Mouse (Mus musculus) limb, embryonic 15.5 days (tissue): ENCODE measurements around the gene Gpc6. TPM values are rescaled to one million over a fixed set of nuclear protein-coding genes. Genes with fewer than 3 reads are reported as not detected.

Source experiments
- ATAC-seq: fragments of 200-750 bp; cut with Nextera tagmentation; 2 replicates; pipeline ENCODE4 v1.8.0; 2017; ENCODE audit warnings: low read depth, moderate TSS enrichment; ENCODE audit not compliant: insufficient number of reproducible peaks, low FRiP score, low TSS enrichment
- H3K27ac ChIP-seq: fragments of 300-500 bp; sonication (generic); 2 replicates; pipeline ENCODE4 v1.5.1; 2015; ENCODE audit warnings: moderate library complexity, mild to moderate bottlenecking, inconsistent platforms
- H3K27me3 ChIP-seq: fragments of 300-500 bp; sonication (generic); 2 replicates; pipeline ENCODE4 v1.6.1; 2015; ENCODE audit warnings: inconsistent platforms
- H3K36me3 ChIP-seq: fragments of 300-500 bp; sonication (generic); 2 replicates; pipeline ENCODE4 v1.6.1; 2015; ENCODE audit warnings: inconsistent platforms
- H3K4me1 ChIP-seq: fragments of 300-500 bp; sonication (generic); 2 replicates; pipeline ENCODE4 v1.6.1; 2015; ENCODE audit warnings: inconsistent platforms
- H3K4me2 ChIP-seq: fragments of 300-500 bp; sonication (generic); 2 replicates; pipeline ENCODE4 v1.6.1; 2015; ENCODE audit warnings: mild to moderate bottlenecking, inconsistent platforms
- H3K4me3 ChIP-seq: fragments of 300-500 bp; sonication (generic); 2 replicates; pipeline ENCODE4 v1.5.1; 2015; ENCODE audit warnings: mild to moderate bottlenecking, inconsistent platforms
- H3K9ac ChIP-seq: fragments of 300-500 bp; sonication (generic); 2 replicates; pipeline ENCODE4 v1.6.1; 2015; ENCODE audit warnings: inconsistent platforms
- H3K9me3 ChIP-seq: fragments of 300-500 bp; sonication (generic); 2 replicates; pipeline ENCODE4 v1.6.1; 2016; ENCODE audit warnings: inconsistent platforms
- WGBS: fragments of 180-500 bp; shearing (Covaris S2); methylation state at CpG from one replicate; pipeline ENCODE4 v1.1.7; 2015; 5-methylcytosine and 5-hydroxymethylcytosine counted together
- polyA plus RNA-seq: library from polyadenylated mRNA; unstranded; fragments of >200 nt; fragmentation: Nextera tagmentation; extraction: Ambion mirVana; gene quantifications from 2 replicates; pipeline ENCODE4 v1.2.1, GENCODE M21; 2015

Gpc6 gene
- polyA plus RNA-seq, 1 experiment from 2014 or later, result 42.5 TPM

DNA sequence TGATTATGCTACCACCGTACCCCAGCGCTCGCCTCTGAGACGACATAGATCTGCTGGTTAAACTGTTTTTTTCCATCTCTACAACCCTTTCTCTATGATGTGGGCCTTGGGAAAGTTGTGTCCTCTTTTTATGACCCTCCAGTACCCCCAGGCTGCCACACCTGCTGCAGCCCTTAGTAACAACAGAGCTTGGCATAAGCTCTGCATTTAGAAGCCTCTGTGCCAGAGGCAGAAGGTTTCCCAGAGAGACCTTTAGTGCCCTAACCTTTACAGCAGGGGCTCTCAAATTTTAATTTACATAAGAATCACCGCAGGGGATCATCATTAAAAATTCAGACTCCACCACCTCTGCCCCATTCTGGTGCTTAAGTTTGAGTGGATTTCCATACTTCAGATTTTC, 875.3 kb downstream of the Gpc6 start:
- no peaks in the 10 kb centered on the region for H3K27me3 ChIP-seq
- H3K9ac ChIP-seq, result no peak overlapping the region
- H3K27ac ChIP-seq, result no peak overlapping the region
- H3K4me3 ChIP-seq, result no peak overlapping the region
- H3K36me3 ChIP-seq, result no peaks in the 10 kb centered on the region
- H3K4me1 ChIP-seq, result no peaks in the 10 kb centered on the region
- 77% methylated on average over 5 of the region's 5 CpGs for WGBS
- H3K4me2 ChIP-seq, result no peak overlapping the region
- H3K9me3 ChIP-seq, result no peaks in the 10 kb centered on the region
- ATAC-seq, result no peak

DNA sequence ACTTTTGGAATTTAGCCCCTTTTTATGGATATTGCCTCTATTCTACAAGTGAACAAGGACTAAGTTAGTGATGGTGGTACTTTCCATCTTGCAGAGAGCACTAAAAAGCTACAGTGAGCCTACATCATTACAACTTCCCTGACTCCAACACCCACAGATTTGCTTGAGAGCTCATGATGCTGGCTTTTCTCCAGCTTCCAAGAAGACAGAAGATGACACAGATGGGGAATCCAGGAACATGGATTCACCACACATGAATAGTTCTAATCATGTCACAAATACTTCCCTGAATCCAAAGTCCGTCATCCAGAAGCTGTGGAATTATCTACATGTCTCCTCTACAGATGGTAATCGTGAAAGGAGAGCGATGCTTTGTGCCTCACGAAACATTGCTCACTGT, 882.7 kb downstream of the Gpc6 start:
- WGBS, result 95% methylated on average over 4 of the region's 4 CpGs
- Histone ChIP-seq H3K27me3 (no peaks in the 10 kb centered on the region), H3K9me3 (no peaks in the 10 kb centered on the region), H3K4me1 (peaks cover 3% of the 10 kb centered on the region; the same call in 1 of the 2 replicates), H3K4me3 (no peak overlapping the region), H3K27ac (no peak overlapping the region), H3K9ac (no peak overlapping the region), H3K36me3 (no peaks in the 10 kb centered on the region), H3K4me2 (no peak overlapping the region)
- ATAC-seq, result no peak

DNA sequence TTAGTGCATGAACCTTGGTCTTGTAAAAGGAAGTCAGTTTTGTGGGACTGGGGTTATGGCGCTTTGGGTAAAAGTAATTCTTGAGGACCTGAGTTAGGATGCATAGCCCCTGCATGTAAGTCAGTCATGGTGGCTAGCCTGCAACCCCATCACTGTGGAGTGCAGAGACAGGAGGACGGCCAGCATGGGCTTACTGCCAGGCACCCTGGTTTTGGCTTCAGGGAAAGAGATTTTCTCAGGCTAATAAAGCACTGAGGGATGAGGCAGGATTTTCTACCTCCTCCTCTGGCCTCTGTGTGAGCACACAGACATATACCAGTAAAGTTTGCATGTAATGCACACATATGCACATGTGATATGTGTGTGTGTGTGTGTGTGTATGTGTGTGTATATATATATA, 883.2 kb downstream of the Gpc6 start:
- Histone ChIP-seq H3K27me3 (no peaks in the 10 kb centered on the region), H3K9ac (no peak overlapping the region), H3K9me3 (no peaks in the 10 kb centered on the region), H3K4me3 (no peak overlapping the region), H3K36me3 (no peaks in the 10 kb centered on the region), H3K4me1 (peaks cover 3% of the 10 kb centered on the region; the same call in 1 of the 2 replicates), H3K4me2 (no peak overlapping the region), H3K27ac (no peak overlapping the region)
- ATAC-seq, result no peak
- 77% methylated on average over 2 of the region's 2 CpGs for WGBS

DNA sequence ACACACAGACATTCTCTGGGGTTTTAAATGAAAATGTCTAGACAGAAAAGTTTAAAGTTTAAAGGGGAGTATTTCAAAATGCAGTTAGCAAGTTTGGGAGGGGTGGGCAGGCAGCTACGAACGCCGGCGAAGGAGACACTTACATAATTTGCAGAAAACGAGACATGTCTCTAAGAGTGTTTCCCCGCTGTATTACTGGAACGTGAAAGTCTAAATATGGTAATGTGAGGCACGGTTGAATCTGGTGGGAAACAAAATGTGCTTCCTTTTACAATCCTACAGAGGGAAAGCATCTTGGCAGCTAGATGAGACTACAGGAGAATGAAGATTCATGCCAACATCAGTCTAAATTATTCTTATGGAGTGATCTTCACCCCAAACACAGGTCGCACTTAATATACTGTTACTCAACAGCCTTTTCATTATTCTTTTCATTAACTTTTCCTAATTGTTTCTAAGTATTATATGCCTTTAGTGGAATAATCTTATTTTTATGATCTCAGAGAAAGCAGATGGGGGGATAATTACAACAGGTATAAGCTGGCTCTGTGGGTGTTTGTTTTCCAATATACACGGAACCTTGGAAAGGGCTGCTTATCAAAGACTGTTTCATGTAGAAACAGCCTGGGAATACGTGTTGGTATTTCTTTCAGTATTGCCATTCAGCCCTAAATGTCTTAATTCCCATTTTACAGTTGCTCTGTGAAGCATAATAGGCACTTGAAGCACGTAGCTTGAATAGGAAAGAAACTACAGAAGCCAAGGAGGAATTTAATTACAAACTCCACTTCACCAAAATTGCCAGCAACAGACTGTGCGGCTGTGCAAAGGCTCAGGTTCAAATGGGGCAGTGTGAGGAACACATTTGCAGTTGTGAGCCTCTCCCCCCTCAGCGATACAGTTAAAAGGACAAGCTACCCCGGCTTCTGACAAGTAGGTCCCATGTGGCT, 885.5 kb downstream of the Gpc6 start:
- Histone ChIP-seq H3K4me1 (peaks cover 3% of the 10 kb centered on the region; the same call in 1 of the 2 replicates), H3K36me3 (no peaks in the 10 kb centered on the region), H3K4me2 (no peak overlapping the region), H3K27ac (no peak overlapping the region), H3K9ac (no peak overlapping the region), H3K9me3 (no peaks in the 10 kb centered on the region), H3K4me3 (no peak overlapping the region), H3K27me3 (no peaks in the 10 kb centered on the region)
- ATAC-seq, result no peak
- WGBS, result 49% methylated on average over 15 of the region's 15 CpGs

DNA sequence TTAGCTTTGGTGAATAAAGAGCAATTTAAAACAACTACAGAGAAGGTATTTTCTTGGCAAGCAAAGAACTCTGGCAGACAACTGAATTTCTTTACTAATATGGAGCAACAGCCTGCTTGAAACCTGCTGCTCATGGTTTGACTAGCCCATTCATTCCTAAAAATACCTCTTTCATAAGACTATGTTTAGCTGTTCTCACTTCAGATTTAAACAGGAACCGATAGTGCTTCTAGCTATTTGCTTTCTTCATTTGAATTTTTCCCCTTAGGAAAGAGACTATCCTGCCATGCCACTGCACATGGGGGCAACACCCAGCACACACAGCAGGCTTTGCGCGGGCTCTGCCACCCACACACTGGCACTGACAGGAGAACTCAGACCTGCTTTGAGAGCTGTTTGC, 888.4 kb downstream of the Gpc6 start:
- H3K4me3 ChIP-seq, result no peak overlapping the region
- peak; percentile 69 for ATAC-seq
- H3K9ac ChIP-seq, result no peak overlapping the region
- no peak overlapping the region for H3K4me2 ChIP-seq
- H3K27ac ChIP-seq, result peak overlapping the region; percentile 27; the same call in 1 of the 2 replicates
- peaks cover 3% of the 10 kb centered on the region; the same call in 1 of the 2 replicates for H3K4me1 ChIP-seq
- no peaks in the 10 kb centered on the region for H3K27me3 ChIP-seq
- 61% methylated on average over 3 of the region's 3 CpGs for WGBS
- H3K36me3 ChIP-seq, result no peaks in the 10 kb centered on the region
- no peaks in the 10 kb centered on the region for H3K9me3 ChIP-seq

DNA sequence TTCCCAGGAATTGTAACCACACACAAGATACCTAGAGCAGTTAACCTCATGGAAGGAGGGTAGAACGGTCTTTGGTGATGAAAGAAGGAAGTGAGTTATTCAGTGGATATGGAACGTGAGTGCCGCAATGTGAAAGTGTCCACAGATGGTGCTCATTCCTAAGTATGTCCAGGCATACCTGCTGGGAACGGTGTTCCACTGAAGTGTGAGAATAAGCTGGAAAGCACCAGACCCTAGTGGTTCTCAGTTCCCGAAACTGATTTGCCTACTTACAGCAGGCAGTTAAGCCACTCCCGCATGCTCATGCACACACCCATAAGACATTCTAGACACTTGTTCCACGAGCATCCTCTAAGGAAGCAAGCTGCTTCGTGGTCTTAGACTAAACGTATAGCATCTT, 890.9 kb downstream of the Gpc6 start:
- Histone ChIP-seq H3K9me3 (no peaks in the 10 kb centered on the region), H3K4me2 (no peak overlapping the region), H3K4me3 (no peak overlapping the region), H3K27ac (no peak overlapping the region), H3K27me3 (no peaks in the 10 kb centered on the region), H3K4me1 (no peaks in the 10 kb centered on the region), H3K9ac (no peak overlapping the region), H3K36me3 (no peaks in the 10 kb centered on the region)
- no peak for ATAC-seq
- WGBS, result 81% methylated on average over 9 of the region's 9 CpGs

DNA sequence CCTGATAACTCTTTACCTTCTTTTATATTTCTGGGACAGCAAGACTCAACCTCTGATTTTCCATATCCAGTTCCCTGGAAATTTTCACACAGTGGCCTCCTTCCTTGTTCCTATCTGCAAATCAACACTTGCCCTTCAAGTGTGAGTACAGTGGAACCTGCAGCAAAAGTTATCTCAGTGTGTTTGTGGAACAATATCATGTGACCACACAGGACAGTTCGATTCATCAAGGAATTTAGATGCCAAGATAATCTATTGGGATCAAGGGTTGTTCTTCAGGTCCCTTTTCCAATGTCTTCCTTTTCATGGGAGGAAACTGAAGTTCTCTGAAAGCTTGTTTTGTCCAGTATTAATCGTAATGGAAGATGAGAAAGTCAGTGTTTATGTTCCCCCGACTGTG, 891.6 kb downstream of the Gpc6 start:
- no peaks in the 10 kb centered on the region for H3K9me3 ChIP-seq
- H3K9ac ChIP-seq, result no peak overlapping the region
- no peak overlapping the region for H3K27ac ChIP-seq
- 78% methylated on average over 3 of the region's 3 CpGs for WGBS
- no peaks in the 10 kb centered on the region for H3K4me1 ChIP-seq
- ATAC-seq, result no peak
- H3K4me2 ChIP-seq, result no peak overlapping the region
- no peaks in the 10 kb centered on the region for H3K36me3 ChIP-seq
- H3K4me3 ChIP-seq, result no peak overlapping the region
- H3K27me3 ChIP-seq, result no peaks in the 10 kb centered on the region

DNA sequence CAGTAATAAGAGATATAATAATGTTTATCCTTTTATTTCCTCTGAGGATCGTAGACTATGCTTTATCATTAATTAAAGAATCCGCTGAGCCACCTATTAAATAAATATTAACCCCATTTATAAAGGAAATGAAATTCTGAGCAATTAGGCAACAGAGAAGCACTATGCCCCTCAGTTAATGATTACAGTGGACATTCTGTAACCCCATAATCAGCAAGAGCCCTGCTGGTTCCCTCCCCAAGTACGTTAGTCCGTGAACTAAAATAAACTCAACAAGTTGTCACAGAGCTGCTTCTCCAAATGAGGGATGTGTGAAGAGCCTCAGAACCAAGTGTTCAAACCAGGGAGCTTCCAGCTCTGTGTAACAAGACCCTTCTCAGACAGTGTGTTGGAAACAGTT, 892.1 kb downstream of the Gpc6 start:
- Histone ChIP-seq H3K4me1 (no peaks in the 10 kb centered on the region), H3K36me3 (no peaks in the 10 kb centered on the region), H3K27me3 (no peaks in the 10 kb centered on the region), H3K4me3 (no peak overlapping the region), H3K9me3 (no peaks in the 10 kb centered on the region), H3K9ac (no peak overlapping the region), H3K4me2 (no peak overlapping the region), H3K27ac (no peak overlapping the region)
- WGBS, result 65% methylated on average over 4 of the region's 4 CpGs
- no peak for ATAC-seq

DNA sequence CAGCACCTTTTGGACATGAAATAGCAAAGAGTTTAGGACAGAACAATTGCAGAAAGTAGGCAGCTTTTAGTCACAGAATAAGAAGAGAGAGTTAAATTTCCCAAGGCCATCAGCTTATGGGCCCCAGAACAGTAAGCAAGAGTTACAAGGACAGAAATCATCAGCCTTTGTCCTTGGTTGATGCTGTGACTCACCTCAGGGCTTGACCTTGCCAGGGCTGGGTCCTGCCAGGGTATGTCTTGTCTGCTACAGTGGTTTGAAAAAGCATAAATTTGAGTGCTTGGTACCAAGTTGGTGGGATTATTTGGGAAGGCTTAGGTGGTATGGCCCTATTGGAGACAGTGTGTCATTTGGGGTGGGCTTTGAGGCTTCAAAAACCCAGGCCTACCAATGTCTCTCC, 899.4 kb downstream of the Gpc6 start:
- H3K27ac ChIP-seq, result no peak overlapping the region
- H3K4me2 ChIP-seq, result no peak overlapping the region
- no peak overlapping the region for H3K9ac ChIP-seq
- no peaks in the 10 kb centered on the region for H3K27me3 ChIP-seq
- no peaks in the 10 kb centered on the region for H3K4me1 ChIP-seq
- H3K4me3 ChIP-seq, result no peak overlapping the region
- H3K36me3 ChIP-seq, result no peaks in the 10 kb centered on the region
- ATAC-seq, result no peak
- no peaks in the 10 kb centered on the region for H3K9me3 ChIP-seq

DNA sequence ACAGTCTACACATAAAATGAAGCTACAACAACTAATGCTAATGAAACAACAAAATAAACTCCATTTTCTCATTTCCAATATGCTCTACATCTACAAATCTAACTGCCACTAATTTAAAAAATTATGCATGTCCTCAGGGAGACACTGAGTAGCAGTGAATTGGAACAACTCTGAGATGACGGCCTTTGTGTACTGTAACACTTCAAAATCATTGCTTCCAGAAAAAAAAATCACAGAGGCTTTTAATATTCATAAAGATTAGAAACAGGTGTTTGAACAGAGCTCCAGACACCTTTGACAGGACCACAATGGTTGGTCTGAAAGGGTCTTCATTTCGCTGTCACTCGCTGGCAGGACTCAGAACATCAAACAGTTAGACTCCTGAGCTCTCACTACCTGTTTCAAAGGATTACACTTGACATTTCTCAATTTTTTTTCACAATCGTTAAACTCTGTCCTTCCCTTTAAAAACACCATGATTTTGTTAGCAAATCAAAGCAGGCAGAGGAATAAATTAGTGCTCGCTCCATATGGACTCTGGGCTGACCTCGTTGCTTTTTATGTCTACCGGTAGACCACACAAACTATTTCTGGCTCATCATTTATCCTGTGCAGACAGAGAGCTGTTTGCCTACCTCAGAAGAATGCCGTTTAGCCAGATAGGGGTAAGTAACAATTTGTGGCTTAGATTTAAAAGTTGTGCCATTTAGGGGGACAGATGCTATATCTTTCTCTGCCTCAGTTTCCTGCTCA, 901.4 kb downstream of the Gpc6 start:
- no peaks in the 10 kb centered on the region for H3K36me3 ChIP-seq
- no peak overlapping the region for H3K4me3 ChIP-seq
- WGBS, result 38% methylated on average over 8 of the region's 8 CpGs
- H3K9ac ChIP-seq, result no peak overlapping the region
- no peak for ATAC-seq
- no peaks in the 10 kb centered on the region for H3K9me3 ChIP-seq
- no peak overlapping the region for H3K4me2 ChIP-seq
- H3K4me1 ChIP-seq, result no peaks in the 10 kb centered on the region
- H3K27me3 ChIP-seq, result no peaks in the 10 kb centered on the region
- H3K27ac ChIP-seq, result no peak overlapping the region

DNA sequence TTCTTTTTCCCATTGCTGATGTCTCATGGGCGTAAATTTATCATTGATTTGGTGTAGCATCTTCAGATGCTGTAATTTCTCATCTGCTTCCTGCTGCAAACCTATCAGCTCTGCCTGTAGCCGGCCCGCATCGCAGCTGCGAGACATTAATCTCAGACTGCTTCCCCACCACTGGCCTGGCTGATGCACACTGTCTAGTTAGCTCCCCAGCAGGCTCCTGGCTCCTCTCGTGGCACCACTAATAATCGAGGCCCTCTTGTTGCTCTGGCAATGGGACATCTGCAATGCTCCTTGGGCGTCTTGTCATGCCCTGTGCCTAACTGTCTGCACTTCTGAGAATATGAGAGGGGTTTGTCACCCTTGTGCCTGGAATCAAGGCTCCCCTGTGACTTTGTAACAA, 906.2 kb downstream of the Gpc6 start:
- H3K4me2 ChIP-seq, result no peak overlapping the region
- H3K36me3 ChIP-seq, result no peaks in the 10 kb centered on the region
- H3K9me3 ChIP-seq, result no peaks in the 10 kb centered on the region
- H3K27ac ChIP-seq, result no peak overlapping the region
- 77% methylated on average over 8 of the region's 8 CpGs for WGBS
- ATAC-seq, result no peak
- no peaks in the 10 kb centered on the region for H3K4me1 ChIP-seq
- no peaks in the 10 kb centered on the region for H3K27me3 ChIP-seq
- H3K4me3 ChIP-seq, result no peak overlapping the region
- no peak overlapping the region for H3K9ac ChIP-seq

DNA sequence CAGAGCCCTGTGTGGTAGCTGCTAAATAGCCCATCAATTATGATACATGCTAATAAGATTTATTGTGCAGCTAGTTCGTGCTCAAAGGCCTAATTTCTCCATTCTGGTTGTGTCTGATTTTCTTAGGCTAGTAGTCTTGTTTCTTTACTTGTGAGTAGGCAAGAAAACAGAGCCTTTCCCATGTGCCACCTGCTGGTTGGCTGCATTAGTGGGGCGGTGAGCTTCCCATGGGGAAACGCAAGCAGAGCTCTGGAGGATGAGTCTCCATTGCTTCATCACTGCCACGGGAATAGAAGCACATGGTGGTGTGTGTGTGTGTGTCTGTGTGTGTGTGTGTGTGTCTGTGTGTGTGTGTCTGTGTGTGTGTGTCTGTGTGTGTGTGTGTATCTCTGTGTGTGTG, 906.6 kb downstream of the Gpc6 start:
- H3K9me3 ChIP-seq, result no peaks in the 10 kb centered on the region
- H3K4me1 ChIP-seq, result no peaks in the 10 kb centered on the region
- no peak for ATAC-seq
- no peak overlapping the region for H3K9ac ChIP-seq
- WGBS, result 58% methylated on average over 4 of the region's 4 CpGs
- no peaks in the 10 kb centered on the region for H3K36me3 ChIP-seq
- no peaks in the 10 kb centered on the region for H3K27me3 ChIP-seq
- H3K4me2 ChIP-seq, result no peak overlapping the region
- no peak overlapping the region for H3K4me3 ChIP-seq
- H3K27ac ChIP-seq, result no peak overlapping the region
